Mouse (Mus musculus): ENCODE results near the gene Tmem94.
A peak's percentile ranks its signal among the peaks of the same experiment; 100 is the strongest.

Tmem94 gene

DNA sequence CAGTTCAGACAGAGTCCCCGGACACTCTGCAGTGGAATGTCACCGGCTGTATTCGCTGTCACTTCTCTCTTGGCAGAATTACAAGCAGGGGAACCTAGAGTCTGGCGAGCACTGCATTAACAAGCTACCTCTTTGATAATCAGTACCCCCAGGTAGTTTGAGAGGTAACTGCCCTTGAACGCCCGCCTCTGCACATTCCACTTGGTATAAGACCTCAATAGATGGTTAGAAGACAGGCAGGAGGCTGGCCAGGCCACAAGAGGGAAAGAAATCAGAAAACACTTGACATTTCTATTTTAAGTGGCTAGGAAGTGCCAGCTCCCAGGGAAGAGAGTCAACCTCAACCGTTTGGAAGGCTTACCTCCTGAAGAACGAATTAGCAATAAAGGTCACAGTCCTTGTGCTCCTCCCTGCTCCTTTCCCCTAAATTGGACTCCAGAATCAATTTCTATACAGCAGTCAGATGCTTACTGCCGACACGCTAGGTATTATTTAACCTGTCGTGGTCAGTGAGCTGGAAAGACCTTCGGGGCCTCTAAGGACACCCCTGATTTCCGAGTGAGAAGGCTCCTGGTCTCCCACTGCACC, 1.2 kb downstream of the Tmem94 start:
- no peak for DNase-seq (ENCODE audit: low spot score)

DNA sequence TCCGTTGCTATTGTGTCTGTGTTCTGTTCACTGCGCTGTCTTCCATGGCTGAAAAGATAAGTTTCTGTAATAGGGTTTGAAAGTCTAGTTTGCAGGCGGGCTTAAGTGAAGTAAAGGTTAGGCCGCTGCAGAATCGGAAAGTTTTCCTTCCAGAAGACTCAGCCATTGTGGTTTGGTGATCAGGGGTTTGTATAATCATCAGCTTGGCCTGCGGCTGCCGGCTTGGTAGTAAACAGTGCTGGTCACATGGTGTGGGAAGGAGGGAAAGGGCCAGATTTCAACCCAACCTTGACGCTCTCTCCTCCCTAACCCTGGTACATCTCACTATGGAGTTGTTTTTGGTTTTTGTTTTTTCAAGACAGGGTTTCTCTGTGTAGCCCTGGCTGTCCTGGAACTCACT, 1.7 kb downstream of the Tmem94 start:
- no peak for DNase-seq (ENCODE audit: low spot score)

GRCm38 (mm10) chr11:115768896-115769295, 3.7 kb downstream of the Tmem94 start:
- DNase-seq (ENCODE audit: low spot score), result no peak

DNA sequence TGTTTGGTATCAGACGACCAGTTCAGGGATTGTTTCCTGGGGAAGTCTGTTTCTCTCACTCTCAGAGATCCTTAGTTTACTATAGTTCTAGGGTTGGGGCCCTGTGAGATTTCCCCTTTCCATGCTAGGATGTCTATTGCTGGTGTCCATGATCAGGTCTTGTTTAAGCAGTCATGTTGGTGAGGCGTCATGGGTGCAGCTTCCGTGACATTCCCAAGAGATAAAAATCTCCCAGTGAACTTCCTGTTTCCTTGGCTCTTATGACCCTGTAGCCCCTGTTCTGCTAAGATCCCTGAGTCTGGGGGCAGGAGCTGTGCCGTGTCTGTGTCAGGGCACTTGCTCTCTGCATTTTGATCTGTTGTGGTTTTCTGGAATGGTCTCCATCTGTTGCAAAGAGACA, 9.4 kb downstream of the Tmem94 start:
- no peak for DNase-seq (ENCODE audit: low spot score)

DNA sequence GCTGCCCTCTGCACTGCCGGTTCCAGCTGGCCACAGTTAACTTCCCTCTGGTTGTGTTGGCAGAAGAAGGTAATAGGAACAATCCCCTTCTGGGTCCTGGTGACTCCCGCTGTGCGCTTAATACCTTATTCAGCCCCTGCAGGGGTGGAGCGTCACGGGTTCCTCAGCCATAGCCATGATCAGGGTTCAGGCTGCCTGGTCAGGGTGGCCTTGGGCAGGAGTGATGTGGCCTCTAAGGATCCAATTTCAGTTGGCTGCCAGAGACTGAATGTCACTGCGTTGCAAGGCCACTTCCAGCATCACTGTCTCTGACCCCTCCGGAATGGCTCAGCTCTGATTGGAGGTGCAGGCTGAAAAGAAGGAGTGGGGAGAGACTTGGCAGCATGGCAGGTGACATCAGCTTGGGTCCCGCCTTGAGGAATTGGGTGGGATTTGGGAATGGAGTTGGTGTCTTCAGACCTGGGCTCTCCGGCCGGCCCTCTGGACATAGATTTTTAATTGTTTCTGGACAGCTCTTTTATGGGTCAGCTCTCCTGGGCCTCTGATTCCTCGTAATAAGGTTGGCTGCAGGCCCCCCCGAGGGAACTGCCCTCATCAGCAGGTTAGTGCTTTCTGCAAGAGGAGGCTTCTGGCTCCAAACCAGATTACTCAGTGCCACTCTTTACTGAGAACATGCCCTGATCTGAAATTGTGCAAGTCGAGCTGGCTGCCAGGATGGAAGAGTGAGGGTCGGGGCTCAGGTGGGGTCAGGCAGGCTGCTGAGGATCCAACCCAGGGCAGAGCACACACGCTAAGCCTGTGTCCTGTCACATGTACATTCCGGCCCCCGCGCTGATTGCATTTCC, 10.8 kb downstream of the Tmem94 start:
- peak; percentile 0 for DNase-seq (ENCODE audit: low spot score)

DNA sequence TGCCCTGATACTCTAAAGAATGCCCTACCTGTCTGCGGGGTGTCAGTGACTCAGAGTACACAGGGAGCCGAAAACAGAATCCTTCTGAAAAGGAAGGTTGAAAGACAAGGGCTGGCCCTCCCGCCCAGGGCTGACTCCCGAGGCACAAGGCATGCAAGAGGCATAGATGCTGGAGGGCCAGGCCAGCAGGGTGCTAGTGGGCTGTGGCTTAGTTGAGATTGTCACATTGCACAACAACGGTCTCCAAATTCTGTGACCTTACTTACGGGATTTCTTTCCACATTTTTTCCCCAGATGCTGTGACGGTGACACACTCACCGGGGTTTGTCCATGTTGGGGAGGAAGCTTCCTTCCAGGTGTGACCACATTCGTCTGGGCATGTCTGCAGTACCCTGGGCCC, 11.7 kb downstream of the Tmem94 start:
- DNase-seq (ENCODE audit: low spot score), result no peak

GRCm38 (mm10) chr11:115777487-115778335, 12.5 kb downstream of the Tmem94 start:
- peak; percentile 0 for DNase-seq (ENCODE audit: low spot score)

DNA sequence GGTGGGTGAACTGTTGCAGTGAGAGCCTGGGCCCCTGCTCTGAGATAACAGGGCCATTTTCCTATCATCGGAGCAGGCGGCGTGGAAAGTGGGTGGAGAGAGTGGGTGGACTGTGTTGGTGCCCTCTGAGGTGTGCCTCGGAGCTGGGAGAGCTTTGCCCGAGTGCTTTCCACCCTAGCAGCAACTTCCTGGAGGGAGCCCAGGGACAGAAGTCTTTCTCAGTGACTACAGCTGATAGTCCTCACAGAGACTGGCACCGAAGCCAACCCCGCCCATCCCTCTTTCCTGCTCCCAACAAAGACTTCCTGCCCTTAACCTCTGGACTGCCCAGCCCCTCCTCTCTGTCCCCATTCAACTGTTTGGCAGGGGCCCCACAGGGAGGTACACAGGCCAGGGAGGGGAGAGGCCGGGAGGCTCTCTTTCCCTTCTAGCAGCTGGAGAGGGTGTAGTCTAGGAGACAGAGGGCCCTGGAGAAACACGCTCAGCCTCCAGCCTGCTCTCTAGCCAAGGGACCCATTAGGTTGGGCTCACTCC, 13.9 kb downstream of the Tmem94 start:
- DNase-seq (ENCODE audit: low spot score), result peak; percentile 33

DNA sequence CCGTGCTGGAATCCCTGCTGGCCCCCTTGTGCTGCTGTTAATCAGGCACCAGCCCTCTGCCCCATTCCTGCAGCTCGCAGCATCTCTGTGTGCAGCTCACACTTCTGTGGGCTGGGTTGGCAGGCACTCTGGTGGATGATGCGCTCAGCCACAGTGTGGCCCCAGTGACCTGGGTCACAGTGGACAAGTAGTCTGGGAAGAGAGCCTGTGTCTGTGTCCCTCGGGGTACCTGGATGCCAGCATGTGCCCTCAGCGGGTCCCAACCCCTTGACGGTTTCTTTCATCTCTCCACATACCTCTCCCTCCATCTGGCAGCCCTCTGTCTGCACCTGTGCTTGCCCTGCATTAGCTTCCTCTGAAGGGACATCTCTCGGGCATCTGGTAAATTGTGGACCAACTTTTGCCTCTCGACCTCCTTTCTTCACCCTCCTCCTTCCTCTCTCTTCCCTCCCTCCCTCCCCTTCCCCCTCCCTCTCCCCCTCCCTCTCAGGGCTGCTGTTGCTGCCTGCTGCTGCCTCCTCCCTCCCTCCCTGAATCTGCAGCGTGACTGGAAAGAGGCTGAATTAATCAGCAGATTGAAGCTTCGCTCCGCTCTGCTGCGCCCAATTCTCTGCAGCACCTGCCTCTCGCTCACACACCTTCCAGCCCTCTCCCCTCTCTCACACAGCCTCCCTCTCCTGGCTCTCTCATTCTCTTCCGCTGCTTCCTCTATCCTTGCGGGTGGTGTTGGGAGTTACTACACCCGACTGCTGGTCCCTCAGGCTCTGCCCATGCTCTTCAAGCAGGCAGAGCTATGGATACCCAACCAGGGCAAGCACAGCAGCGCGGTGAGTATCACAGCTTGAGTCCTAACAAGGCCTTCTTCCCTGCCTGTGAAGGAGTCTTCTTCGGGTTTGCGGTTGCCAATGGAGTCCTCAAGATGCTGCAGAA, 15.2 kb downstream of the Tmem94 start:
- DNase-seq (ENCODE audit: low spot score), result no peak

GRCm38 (mm10) chr11:115786473-115786872, 21.2 kb downstream of the Tmem94 start:
- no peak for DNase-seq (ENCODE audit: low spot score)

DNA sequence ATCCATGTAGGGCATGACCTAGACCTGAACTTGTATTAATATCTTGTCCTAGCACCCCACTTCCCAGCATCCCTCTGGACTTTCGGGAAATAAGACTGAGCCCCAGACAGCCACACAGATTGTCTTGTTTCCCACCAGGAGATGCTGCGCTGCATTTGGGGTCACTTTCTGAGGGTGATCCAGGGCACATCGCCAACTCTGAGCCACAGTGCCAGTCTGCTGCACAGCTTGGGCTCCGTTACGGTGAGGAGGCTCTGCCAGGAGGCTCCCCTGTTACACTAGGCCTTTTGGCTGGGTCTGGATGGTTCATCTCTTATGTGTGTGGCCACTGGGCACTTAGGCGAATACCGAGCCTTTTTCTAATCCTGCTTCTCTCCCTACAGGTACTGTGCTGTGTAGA, 24.6 kb downstream of the Tmem94 start:
- no peak for DNase-seq (ENCODE audit: low spot score)

DNA sequence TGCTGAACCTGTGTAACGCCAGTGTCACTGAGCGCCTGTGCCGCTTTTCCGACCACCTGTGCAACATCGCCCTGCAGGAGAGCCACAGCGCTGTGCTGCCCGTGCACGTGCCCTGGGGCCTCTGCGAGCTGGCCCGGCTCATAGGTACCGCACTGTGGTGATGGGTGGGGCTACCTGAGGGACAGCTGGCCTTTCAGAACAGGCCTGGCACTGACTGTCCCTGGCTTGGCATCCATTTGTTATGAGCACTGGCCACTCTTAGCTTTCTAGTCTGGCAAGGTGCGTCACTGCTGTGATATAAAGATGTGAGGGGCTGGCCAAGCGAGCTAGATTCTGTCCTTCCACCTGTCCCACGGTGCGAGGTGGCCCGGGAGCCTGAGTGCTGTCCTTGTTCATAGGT, 26.7 kb downstream of the Tmem94 start:
- no peak for DNase-seq (ENCODE audit: low spot score)

- DNase-seq (ENCODE audit: low spot score), result no peak
Observed at GRCm38 (mm10) chr11:115792353-115792752, 27.1 kb downstream of the Tmem94 start.

DNA sequence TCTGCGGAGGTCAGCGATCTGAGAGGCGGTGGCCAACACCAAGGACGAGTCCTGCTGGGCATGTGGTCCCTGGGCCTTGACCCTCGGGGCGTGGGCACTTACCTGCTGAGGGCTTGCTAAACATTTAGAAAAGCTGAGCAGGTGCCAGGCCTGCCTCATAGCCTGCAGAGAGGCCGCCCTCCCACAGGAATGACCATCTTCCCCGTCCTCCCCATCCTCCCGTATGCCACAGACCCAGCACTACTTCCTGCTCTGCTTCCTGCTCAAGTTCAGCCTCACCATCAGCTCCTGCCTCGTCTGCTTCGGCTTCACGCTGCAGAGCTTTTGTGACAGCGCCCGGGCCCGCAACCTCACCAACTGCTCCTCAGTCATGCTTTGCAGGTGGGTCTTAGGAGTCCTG, 31.7 kb downstream of the Tmem94 start:
- no peak for DNase-seq (ENCODE audit: low spot score)

DNA sequence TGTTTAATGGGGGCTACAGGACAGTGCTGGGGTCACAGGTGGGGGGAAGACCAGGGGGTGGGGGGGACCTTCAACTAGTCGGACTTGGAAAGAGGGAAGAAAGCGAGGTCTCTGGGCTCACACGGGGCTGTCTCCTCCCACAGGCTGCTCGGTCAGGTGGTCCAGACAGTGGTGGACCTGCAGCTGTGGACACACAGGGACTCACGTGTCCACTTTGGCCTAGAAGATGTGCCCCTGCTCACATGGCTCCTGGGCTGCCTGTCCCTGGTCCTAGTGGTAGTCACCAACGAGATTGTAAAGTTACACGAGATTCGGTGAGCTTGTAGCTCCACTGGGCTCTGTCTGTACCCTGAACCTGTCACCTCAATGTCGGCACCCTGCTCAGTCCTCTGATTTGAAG, 32.4 kb downstream of the Tmem94 start:
- no peak for DNase-seq (ENCODE audit: low spot score)

GRCm38 (mm10) chr11:115800981-115801380, 35.7 kb downstream of the Tmem94 start:
- DNase-seq (ENCODE audit: low spot score), result no peak

DNA sequence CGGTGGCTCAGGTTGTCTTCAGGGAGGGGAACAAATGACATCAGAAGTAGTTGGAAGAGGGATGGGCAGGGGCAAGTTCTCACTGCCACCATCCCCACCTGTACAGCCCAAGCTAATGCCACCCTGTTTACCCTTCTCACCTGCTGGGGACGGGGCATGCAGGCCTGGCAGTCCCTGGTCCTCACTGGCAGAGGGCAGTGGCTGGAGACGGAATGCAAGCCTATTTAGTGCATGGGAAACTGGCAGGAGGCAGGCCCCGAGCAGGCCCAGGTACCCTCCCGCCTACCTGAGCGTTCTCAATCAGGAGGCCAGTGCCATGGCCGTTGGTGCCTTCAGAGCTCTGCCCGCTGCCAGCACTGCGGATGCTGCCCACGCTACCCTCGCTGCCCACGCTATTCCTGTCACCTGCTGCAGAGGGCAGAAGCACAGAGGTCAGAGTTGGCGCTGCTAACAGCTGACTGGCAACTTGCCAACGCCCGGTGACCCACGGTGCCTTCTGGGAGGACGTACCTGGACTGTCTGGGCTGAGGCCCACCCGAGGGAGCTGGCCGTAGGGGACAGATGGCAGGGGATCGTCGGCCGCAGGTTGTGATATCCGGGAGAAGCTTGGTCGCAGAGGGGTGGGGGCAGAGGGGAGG, 38.0 kb downstream of the Tmem94 start:
- no peak for DNase-seq (ENCODE audit: low spot score)

DNA sequence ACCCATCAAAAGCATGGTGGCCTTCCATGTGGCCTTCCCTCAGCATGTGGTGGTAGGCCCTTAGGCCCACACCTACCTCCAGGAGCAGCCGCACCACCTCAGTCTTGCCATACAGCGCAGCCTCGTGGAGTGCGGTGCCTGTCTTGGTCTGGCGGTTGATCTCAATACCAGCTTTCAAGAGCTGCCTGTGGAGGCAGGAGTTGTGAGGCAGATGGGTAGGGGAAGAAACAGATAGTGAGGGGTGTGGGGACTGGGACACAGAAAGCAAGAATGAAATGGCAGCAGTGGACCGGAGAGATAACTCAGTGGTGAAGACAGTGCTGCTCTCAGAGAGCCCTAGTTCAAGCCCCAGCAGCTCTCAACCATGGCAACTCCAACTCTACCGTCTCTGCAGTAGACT, 39.8 kb downstream of the Tmem94 start:
- no peak for DNase-seq (ENCODE audit: low spot score)

DNA sequence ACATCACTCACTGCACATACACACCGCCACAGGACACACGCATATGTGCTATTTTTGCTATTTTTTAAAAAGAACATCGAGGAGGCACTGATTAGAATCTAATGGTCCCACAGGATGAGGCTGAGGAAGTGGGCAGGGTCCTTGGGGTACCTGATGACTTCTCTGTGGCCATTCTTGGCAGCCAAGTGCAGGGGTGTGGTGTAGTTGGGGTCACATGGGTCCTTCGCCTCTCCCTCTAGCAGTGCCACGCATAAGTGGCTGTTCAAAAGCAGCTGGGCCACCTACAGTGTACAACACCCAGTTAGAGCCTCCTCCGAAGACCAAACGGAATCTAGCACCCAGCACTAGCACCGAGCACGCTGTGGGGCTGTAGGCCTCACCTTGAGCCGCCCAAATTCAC, 40.9 kb downstream of the Tmem94 start:
- no peak for DNase-seq (ENCODE audit: low spot score)

DNA sequence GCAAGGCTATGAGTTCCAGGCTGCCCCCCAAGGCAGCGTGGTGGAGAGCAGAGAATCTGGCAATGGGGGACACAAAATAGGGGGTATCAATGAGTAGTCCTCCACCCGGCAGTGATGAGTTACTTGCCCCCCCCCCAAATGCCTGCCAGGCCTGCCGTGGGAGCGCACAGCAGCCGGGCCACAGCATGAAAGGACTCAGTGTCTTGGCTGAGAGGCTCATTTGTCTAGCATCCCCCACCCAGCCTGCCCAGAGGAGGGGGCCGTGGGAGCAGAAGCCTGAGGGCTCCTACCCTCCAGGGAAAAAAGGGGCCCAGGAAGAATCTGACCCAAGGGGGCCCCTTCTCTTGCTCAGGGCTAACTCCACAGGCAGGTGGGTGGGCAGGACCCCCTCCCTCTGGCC, 42.1 kb downstream of the Tmem94 start:
- no peak for DNase-seq (ENCODE audit: low spot score)

- no peak for DNase-seq (ENCODE audit: low spot score)
Observed at GRCm38 (mm10) chr11:115807971-115808370, 42.7 kb downstream of the Tmem94 start.
